Mouse (Mus musculus) ovary, postnatal 14 days (tissue): ENCODE data around the gene Nceh1.

ENCODE experiments used
- DNase-seq: peaks from one replicate; pipeline ENCODE4 v3.0.0; 2022; ENCODE audit warnings: low spot score

Gene Nceh1

GRCm38 (mm10) chr3:27190865-27191264 is 8.1 kb downstream of the Nceh1 start:
- no peak for DNase-seq

- DNase-seq: no peak
These were observed 9.1 kb downstream of the Nceh1 start for GRCm38 (mm10) chr3:27191856-27192255.

- DNase-seq: no peak
These were observed 11.1 kb downstream of the Nceh1 start for GRCm38 (mm10) chr3:27193844-27194317.

GRCm38 (mm10) chr3:27195153-27195552 is 12.4 kb downstream of the Nceh1 start:
- DNase-seq: no peak

DNA sequence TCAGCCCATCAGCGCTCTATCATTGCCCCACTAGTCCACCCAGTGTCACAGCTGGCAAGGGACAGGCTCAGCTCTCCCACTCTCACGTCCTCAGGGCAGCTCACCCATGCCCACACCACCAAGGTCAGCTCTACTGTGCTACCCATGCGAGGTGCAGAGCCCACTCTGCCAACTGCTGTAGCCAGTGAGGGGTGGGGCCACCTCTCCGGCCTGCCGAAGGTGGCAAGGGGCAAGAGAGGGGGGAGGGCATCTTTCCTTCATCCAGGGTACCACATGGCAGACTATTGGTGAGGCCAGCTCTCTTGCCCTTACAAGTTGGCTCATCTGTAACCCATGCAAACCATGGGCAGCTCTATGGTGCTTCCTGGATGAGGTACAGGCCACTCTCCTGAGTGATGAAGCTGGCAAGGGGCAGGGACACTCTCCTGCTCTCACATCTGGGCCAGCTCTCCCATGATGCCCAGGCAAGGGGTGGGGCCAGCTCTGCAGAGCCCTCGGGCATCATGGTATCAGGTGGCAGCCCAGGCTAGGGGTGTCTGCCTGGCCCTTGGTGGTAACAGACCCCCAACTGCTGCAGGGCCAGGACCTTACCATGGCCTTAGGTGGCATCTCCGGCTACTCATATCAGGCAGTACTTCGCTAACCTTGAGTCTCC is 12.9 kb downstream of the Nceh1 start:
- no peak for DNase-seq

DNA sequence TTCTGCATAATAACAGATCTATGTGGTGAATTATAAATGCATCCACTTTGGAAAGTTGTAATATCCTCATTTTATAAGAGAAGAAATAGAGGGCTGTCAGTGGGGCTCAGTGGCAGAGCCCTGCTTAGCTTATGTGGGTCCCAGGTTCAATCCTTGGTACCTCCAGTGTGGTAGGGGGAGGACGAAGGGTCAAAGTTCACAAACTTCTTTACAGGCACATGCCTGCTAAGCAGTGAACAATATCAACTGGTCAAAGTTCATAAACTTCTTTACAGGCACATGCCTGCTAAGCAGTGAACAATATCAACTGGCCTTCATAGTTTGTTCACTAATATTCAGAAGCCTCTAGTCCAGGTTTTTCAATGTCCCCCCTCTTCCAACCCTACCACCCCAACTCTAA is 13.8 kb downstream of the Nceh1 start:
- no peak for DNase-seq

DNA sequence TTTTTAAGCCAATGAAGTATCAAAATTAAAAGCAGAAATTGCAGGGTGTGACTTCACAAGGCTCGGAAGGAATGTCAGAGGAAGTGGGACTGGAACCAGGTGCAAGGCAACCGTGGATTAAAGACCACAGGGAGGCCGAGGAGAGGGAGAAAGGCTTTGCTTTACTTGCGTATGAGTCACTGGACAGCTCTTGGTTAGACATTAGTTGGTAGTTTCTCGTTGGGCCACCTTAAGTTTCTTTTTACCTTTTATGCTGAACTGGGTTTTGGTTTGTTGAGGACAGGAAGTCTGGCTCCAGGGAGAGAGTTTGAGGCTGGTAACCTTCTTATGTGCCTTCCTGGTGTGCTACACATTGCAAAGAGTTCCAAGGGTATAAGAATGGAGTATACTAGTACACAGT is 15.1 kb downstream of the Nceh1 start:
- no peak for DNase-seq

GRCm38 (mm10) chr3:27199120-27199519 is 16.4 kb downstream of the Nceh1 start:
- no peak for DNase-seq

GRCm38 (mm10) chr3:27201728-27202411 is 19.1 kb downstream of the Nceh1 start:
- no peak for DNase-seq

DNA sequence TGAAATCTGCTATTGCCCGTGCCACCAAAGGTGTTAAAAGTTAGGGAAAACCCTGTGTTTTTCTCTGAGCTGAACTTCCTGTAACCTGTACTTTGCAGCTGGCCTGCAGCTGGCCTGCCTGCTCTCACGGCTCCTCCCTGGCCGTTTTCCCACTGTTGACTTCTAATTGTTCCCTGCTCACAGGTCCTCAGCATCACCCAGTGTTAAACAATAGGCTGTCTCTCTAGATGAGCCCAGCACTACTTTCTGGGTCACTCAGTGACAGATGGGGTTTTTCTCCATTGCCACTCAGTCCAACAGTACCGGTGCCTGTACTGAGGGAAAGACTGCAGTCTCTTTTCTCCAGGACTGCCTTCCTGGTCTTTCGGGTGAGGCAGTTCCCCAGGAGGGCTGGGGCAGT is 22.3 kb downstream of the Nceh1 start:
- DNase-seq: no peak

DNA sequence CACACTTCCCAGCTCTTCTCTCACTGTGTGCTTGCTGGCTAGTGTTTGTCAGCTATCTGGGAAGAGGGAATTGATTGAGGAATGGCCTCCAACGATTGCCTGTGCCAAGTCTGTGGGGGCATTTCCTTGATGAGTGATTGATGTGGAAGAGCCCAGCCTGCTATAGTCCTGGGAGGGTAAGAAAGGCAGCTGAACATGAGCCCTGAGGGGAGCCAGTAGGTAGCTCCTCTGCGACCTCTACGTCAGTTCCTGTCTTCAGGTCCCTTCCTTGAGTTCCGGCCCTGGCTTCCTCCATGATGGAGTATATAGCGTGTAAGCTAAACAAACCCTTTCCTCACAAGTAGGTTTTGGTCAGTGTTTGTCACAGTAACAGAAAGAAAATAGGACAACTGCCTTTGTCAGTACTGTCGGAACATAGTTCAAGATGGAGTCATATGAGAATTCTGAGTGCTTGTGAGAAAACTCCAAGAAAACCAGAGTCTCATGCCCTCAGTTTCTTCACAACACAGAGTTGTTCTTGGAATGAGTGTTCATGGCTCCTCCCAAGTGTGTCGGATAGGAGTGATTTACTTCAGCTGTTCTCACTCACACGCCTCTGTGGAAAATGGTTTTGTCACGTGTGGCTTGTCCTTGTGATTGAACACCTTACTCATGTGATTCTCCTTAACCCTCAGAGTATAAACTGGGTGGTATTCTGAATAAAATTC is 22.9 kb downstream of the Nceh1 start:
- no peak for DNase-seq

GRCm38 (mm10) chr3:27206221-27206560 is 23.4 kb downstream of the Nceh1 start:
- no peak for DNase-seq

GRCm38 (mm10) chr3:27206577-27206976 is 23.8 kb downstream of the Nceh1 start:
- DNase-seq: no peak

- no peak for DNase-seq
These were observed 26.9 kb downstream of the Nceh1 start for GRCm38 (mm10) chr3:27209707-27210106.

GRCm38 (mm10) chr3:27210271-27210670 is 27.5 kb downstream of the Nceh1 start:
- no peak for DNase-seq

DNA sequence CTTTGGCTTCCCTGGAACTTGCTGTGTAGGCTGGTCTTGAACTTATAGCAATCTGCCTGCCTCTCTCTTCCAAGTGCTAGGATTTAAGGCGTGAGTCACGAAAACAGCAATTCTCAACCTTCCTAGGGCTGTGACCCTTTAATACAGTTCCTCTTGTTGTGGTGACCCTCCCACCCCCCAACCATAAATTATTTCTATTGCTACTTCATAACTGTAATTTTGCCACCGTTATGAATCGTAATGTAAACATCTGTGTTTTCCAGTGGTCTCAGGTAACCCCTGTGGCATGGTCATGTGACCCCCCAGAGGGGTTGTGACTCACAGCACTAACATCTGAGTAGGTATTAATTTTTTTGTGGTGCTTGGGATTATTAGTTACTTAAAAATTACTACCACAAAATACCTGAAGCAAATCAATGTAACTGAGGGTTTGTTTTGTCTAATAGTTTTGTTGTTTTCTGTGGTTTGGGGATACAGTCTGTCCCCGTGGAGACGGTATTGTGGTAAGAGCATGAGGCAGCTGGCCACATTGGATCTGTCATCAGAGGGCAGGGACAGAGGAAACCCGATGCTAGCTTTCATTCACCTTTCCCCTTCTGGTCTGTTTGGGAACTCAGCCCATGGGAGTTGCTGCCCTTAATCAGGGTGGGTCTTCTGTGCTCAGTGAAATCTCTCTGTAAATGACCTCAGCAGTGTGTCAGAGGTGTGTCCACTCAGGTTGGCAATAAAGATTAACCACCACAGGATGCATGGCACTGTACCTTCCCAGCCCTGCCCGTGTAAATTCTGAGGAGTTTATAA is 31.5 kb downstream of the Nceh1 start:
- DNase-seq: no peak

- no peak for DNase-seq
These were observed 34.6 kb downstream of the Nceh1 start for GRCm38 (mm10) chr3:27217331-27217730.

GRCm38 (mm10) chr3:27218604-27219003 is 35.8 kb downstream of the Nceh1 start:
- no peak for DNase-seq

DNA sequence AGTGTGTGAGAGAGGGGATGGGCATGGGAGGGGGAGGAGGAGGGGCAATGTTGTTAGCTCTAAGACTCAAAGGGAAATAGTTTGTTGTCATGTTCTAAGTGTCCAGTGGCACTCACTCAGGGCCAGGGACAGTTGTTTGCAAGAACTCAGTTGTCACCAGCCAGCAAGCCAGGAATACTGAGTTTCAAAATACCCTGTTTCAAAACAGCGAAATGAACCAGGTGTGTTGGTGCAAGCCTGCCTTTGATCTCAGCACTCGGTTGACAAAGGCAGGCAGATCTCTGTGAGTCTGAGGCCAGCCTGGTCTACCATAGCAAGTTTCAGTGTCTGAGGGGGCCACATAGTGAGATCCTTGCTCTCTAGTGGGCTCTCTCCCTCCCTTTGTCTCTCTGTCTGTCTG is 39.3 kb downstream of the Nceh1 start:
- DNase-seq: no peak

- no peak for DNase-seq
These were observed 39.7 kb downstream of the Nceh1 start for GRCm38 (mm10) chr3:27222488-27222887.

- no peak for DNase-seq
These were observed 45.1 kb downstream of the Nceh1 start for GRCm38 (mm10) chr3:27227629-27228453.
